ENCODE assay signal across 10 mouse cellular contexts in the genomic region with DNA sequence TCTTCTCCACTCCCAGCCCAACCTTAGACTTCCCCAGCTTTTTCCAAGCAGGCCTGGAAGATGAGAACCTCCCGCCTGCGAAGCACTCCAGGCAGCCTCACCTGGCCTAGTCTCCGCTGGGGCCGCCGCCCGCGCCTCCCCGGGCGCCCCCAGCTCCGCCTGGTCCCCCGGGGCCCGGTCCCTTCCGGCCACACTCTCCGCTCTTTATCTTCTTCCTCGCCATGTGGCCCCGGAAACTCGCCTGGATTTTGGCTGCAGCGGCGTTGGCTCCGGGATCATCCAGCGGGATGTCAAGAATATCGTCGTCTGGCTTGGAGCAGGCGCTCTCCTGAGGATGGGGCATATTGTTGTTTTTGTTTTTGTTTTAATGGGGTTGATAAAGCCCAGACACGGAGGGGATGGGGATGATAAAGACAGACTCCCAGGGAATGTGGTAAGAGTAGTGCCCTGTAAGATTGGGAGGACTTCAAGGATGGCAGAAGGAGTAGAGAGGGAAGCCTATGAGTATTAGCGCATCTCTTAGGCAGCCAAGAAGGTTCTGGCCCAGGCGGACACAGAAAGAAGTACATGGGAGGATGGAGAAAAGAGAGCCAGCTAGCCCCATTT. TPM values are rescaled to one million over a fixed set of nuclear protein-coding genes. Genes with fewer than 3 reads are reported as not detected.
DNase-seq lines count a peak whose midpoint lies in the region; ATAC-seq and TF ChIP-seq lines count a peak whose summit lies in the region.
"Had no signal": no experiment of that assay in that cellular context is flagged by ENCODE, and none has a peak within 500 bp of the region (broad histone marks: within the 10 kb centered on the region; RNA-seq: fewer than 3 reads in every experiment).

No protein-coding gene starts in this region.

- no peak overlapping the region for H3K27ac ChIP-seq in kidney, embryonic 15.5 days
- H3K27ac ChIP-seq in kidney, embryonic 16.5 days (ENCODE audit: low read length): no peak overlapping the region
- peak overlapping the region; percentile 9; the same call in 1 of the 2 replicates for H3K27ac ChIP-seq in ES-Bruce4 (ENCODE audit: insufficient read depth, low read length)
- H3K27ac ChIP-seq in cortical plate, adult 2 months (ENCODE audit: insufficient read depth, low read length): 0 out of 2 replicates have a peak overlapping the region, but pooled peaks have one; percentile 21
- H3K27ac ChIP-seq in hindbrain, embryonic 15.5 days (replicated peaks): no peak overlapping the region
- H3K27ac ChIP-seq in cerebellum, adult 2 months (ENCODE audit: insufficient read depth, low read length): no peak overlapping the region
- H3K27ac ChIP-seq: liver, embryonic 13.5 days had no signal

- ATAC-seq in kidney, embryonic 15.5 days (replicated peaks; ENCODE audit: low FRiP score): no peak
- no peak for ATAC-seq in kidney, embryonic 16.5 days (ENCODE audit: low FRiP score, low TSS enrichment)
- ATAC-seq in hindbrain, embryonic 15.5 days (ENCODE audit: low FRiP score, low read depth): no peak

- no peak for TF ChIP-seq EP300 in ES-Bruce4 (IDR thresholded peaks at IDR 0.05; ENCODE audit: insufficient read depth, low read depth, low read length)

- no peak overlapping the region for H3K4me3 ChIP-seq in kidney, embryonic 15.5 days (replicated peaks)
- no peak overlapping the region for H3K4me3 ChIP-seq in kidney, embryonic 16.5 days (ENCODE audit: low read length)
- H3K4me3 ChIP-seq in ES-Bruce4 (ENCODE audit: low read depth, low read length): peak overlapping the region; percentile 52
- H3K4me3 ChIP-seq in cortical plate, adult 2 months (ENCODE audit: insufficient read depth, low read length): no peak overlapping the region; the same call in none of the 2 replicates
- no peak overlapping the region for H3K4me3 ChIP-seq in hindbrain, embryonic 15.5 days
- H3K4me3 ChIP-seq in cerebellum, adult 2 months (replicated peaks; ENCODE audit: insufficient read depth, low read depth, low read length): no peak overlapping the region

- no peaks in the 10 kb centered on the region for H3K36me3 ChIP-seq in kidney, embryonic 15.5 days
- no peaks in the 10 kb centered on the region for H3K36me3 ChIP-seq in kidney, embryonic 16.5 days (ENCODE audit: insufficient read depth, low read length)
- H3K36me3 ChIP-seq in ES-Bruce4 (ENCODE audit: control insufficient read depth, insufficient read depth, low read length, poor library complexity, severe bottlenecking): no peaks in the 10 kb centered on the region
- H3K36me3 ChIP-seq in hindbrain, embryonic 15.5 days: no peaks in the 10 kb centered on the region
- H3K36me3 ChIP-seq: liver, embryonic 13.5 days had no signal

- H3K4me2 ChIP-seq in kidney, embryonic 15.5 days: 0 out of 2 replicates have a peak overlapping the region, but pooled peaks have one; percentile 75
- H3K4me2 ChIP-seq in kidney, embryonic 16.5 days (replicated peaks; ENCODE audit: low read depth, low read length): no peak overlapping the region; the same call in 1 of the 2 replicates
- peak overlapping the region; percentile 15; the same call in 1 of the 2 replicates for H3K4me2 ChIP-seq in hindbrain, embryonic 15.5 days

- H3K9ac ChIP-seq in kidney, embryonic 15.5 days: no peak overlapping the region
- no peak overlapping the region for H3K9ac ChIP-seq in kidney, embryonic 16.5 days (replicated peaks; ENCODE audit: low read length)
- peak overlapping the region; percentile 10 for H3K9ac ChIP-seq in ES-Bruce4 (ENCODE audit: low read depth, poor library complexity, severe bottlenecking)
- no peak overlapping the region for H3K9ac ChIP-seq in hindbrain, embryonic 15.5 days
- H3K9ac ChIP-seq: liver, embryonic 13.5 days had no signal

- WGBS in kidney, embryonic 15.5 days: 17% methylated on average over 27 of the region's 27 CpGs
- 16% methylated on average over 27 of the region's 27 CpGs for WGBS in kidney, embryonic 16.5 days
- 9% methylated on average over 27 of the region's 27 CpGs for WGBS in hindbrain, embryonic 15.5 days
- 30% methylated on average over 27 of the region's 27 CpGs for WGBS in cerebellum, adult 2 months

- no peaks in the 10 kb centered on the region for H3K9me3 ChIP-seq in kidney, embryonic 15.5 days (replicated peaks)
- no peaks in the 10 kb centered on the region for H3K9me3 ChIP-seq in kidney, embryonic 16.5 days (ENCODE audit: low read length)
- no peaks in the 10 kb centered on the region for H3K9me3 ChIP-seq in ES-Bruce4 (replicated peaks; ENCODE audit: control insufficient read depth, insufficient read depth, low read length, poor library complexity, severe bottlenecking)
- no peaks in the 10 kb centered on the region for H3K9me3 ChIP-seq in hindbrain, embryonic 15.5 days
- H3K9me3 ChIP-seq: liver, embryonic 13.5 days had no signal

- peaks cover 73% of the 10 kb centered on the region for H3K27me3 ChIP-seq in kidney, embryonic 15.5 days
- H3K27me3 ChIP-seq in kidney, embryonic 16.5 days (ENCODE audit: insufficient read depth, low read length): peaks cover 49% of the 10 kb centered on the region
- H3K27me3 ChIP-seq in ES-Bruce4 (ENCODE audit: control insufficient read depth, insufficient read depth, low read length, poor library complexity, severe bottlenecking): no peaks in the 10 kb centered on the region
- peaks cover 71% of the 10 kb centered on the region for H3K27me3 ChIP-seq in hindbrain, embryonic 15.5 days
- H3K27me3 ChIP-seq in cerebellum, adult 2 months (ENCODE audit: control insufficient read depth, insufficient read depth, low read length): no peaks in the 10 kb centered on the region

- H3K4me1 ChIP-seq in kidney, embryonic 15.5 days: peaks cover 23% of the 10 kb centered on the region
- peaks cover 12% of the 10 kb centered on the region; the same call in 1 of the 2 replicates for H3K4me1 ChIP-seq in kidney, embryonic 16.5 days (ENCODE audit: insufficient read depth, low read length)
- peaks cover 8% of the 10 kb centered on the region for H3K4me1 ChIP-seq in ES-Bruce4 (ENCODE audit: control insufficient read depth, insufficient read depth, low read length)
- H3K4me1 ChIP-seq in cortical plate, adult 2 months (ENCODE audit: control insufficient read depth, insufficient read depth, low read length): peaks cover 4% of the 10 kb centered on the region
- peaks cover 21% of the 10 kb centered on the region for H3K4me1 ChIP-seq in hindbrain, embryonic 15.5 days (replicated peaks)
- no peaks in the 10 kb centered on the region for H3K4me1 ChIP-seq in cerebellum, adult 2 months (ENCODE audit: control insufficient read depth, insufficient read depth, low read length)

- no peak for DNase-seq in kidney, adult 8-10 months
- no peak for DNase-seq in kidney, adult 18-20 months
- no peak for DNase-seq in cerebellum, adult 2 months
- DNase-seq: cerebellum, adult 11-12 months; liver, embryonic 13.5 days had no signal

- TF ChIP-seq POLR2A in ES-Bruce4 (IDR thresholded peaks at IDR 0.05; ENCODE audit: insufficient read depth, low read length): no peak
- no peak for TF ChIP-seq POLR2A in cortical plate, adult 2 months (IDR thresholded peaks at IDR 0.05; ENCODE audit: extremely low read depth, insufficient read depth, low read length)
- TF ChIP-seq POLR2A in cerebellum, adult 2 months (IDR thresholded peaks at IDR 0.05; ENCODE audit: borderline replicate concordance, insufficient read depth, low read length): no peak

- no peak for TF ChIP-seq CTCF in ES-Bruce4 (IDR thresholded peaks at IDR 0.05; ENCODE audit: low read depth, low read length)
- no peak for TF ChIP-seq CTCF in cortical plate, adult 2 months (IDR thresholded peaks at IDR 0.05; ENCODE audit: extremely low read depth, insufficient read depth, low read length)
- no peak for TF ChIP-seq CTCF in cerebellum, adult 2 months (IDR thresholded peaks at IDR 0.05; ENCODE audit: borderline replicate concordance, insufficient read depth, low read depth, low read length)

RNA-seq across cellular contexts. Expression of a gene that starts 6.8 kb away (rescaled TPM):
- polyA plus RNA-seq in kidney, embryonic 15.5 days (2015; fragmentation: Nextera tagmentation; extraction: Ambion mirVana): 3.4 and 4.2 TPM in 2 replicates
- 2.1 and 2.6 TPM in 2 replicates for polyA plus RNA-seq in kidney, embryonic 16.5 days (2015; fragmentation: Nextera tagmentation; extraction: Ambion mirVana)
- polyA plus RNA-seq in ES-Bruce4 (2011; ENCODE audit: insufficient read depth, insufficient read length, low read depth, missing spikeins): 1.2 and 3.3 TPM in 2 replicates
- 2,488 and 2,563 TPM in 2 replicates for polyA plus RNA-seq in cortical plate, adult 2 months (2012; rRNA removed)
- 4.1 and 5.0 TPM in 2 replicates for polyA plus RNA-seq in hindbrain, embryonic 15.5 days (2015; fragmentation: Nextera tagmentation; extraction: Ambion mirVana)
- 46.6 and 66.0 TPM in 2 replicates for polyA plus RNA-seq in cerebellum, adult 2 months (2012; rRNA removed)

RNA-seq across cellular contexts. Expression of a gene that starts 6.9 kb away (rescaled TPM):
- polyA plus RNA-seq in kidney, embryonic 15.5 days (2015; fragmentation: Nextera tagmentation; extraction: Ambion mirVana): 0.91 and 1.4 TPM in 2 replicates
- 2.4 and 2.8 TPM in 2 replicates for polyA plus RNA-seq in kidney, embryonic 16.5 days (2015; fragmentation: Nextera tagmentation; extraction: Ambion mirVana)
- 0.91 TPM in 1 of 2 replicates, not detected in the other for polyA plus RNA-seq in ES-Bruce4 (2011; ENCODE audit: insufficient read depth, insufficient read length, low read depth, missing spikeins)
- 6.6 and 7.6 TPM in 2 replicates for polyA plus RNA-seq in cortical plate, adult 2 months (2012; rRNA removed)
- polyA plus RNA-seq in hindbrain, embryonic 15.5 days (2015; fragmentation: Nextera tagmentation; extraction: Ambion mirVana): 0.89 and 1.4 TPM in 2 replicates
- polyA plus RNA-seq in cerebellum, adult 2 months (2012; rRNA removed): 3.4 and 4.8 TPM in 2 replicates

RNA-seq across cellular contexts. Expression of a gene that starts 9.5 kb away (rescaled TPM):
- polyA plus RNA-seq in kidney, embryonic 15.5 days (2015; fragmentation: Nextera tagmentation; extraction: Ambion mirVana): 9.5 and 9.6 TPM in 2 replicates
- polyA plus RNA-seq in kidney, embryonic 16.5 days (2015; fragmentation: Nextera tagmentation; extraction: Ambion mirVana): 13.2 and 13.6 TPM in 2 replicates
- polyA plus RNA-seq in ES-Bruce4 (2011; ENCODE audit: insufficient read depth, insufficient read length, low read depth, missing spikeins): 9.4 and 10.0 TPM in 2 replicates
- 22.2 and 24.2 TPM in 2 replicates for polyA plus RNA-seq in cortical plate, adult 2 months (2012; rRNA removed)
- 11.6 and 13.3 TPM in 2 replicates for polyA plus RNA-seq in hindbrain, embryonic 15.5 days (2015; fragmentation: Nextera tagmentation; extraction: Ambion mirVana)
- 15.8 and 15.9 TPM in 2 replicates for polyA plus RNA-seq in cerebellum, adult 2 months (2012; rRNA removed)

RNA-seq across cellular contexts. Expression of a gene that starts 18.1 kb away (rescaled TPM):
- 72.7 and 76.5 TPM in 2 replicates for polyA plus RNA-seq in kidney, embryonic 15.5 days (2015; fragmentation: Nextera tagmentation; extraction: Ambion mirVana)
- 87.0 and 96.5 TPM in 2 replicates for polyA plus RNA-seq in kidney, embryonic 16.5 days (2015; fragmentation: Nextera tagmentation; extraction: Ambion mirVana)
- polyA plus RNA-seq in ES-Bruce4 (2011; ENCODE audit: insufficient read depth, insufficient read length, low read depth, missing spikeins): 1.7 and 3.1 TPM in 2 replicates
- polyA plus RNA-seq in cortical plate, adult 2 months (2012; rRNA removed): 35.1 and 36.6 TPM in 2 replicates
- 45.4 and 45.5 TPM in 2 replicates for polyA plus RNA-seq in hindbrain, embryonic 15.5 days (2015; fragmentation: Nextera tagmentation; extraction: Ambion mirVana)
- 28.2 and 28.8 TPM in 2 replicates for polyA plus RNA-seq in cerebellum, adult 2 months (2012; rRNA removed)

RNA-seq across cellular contexts. Expression of a gene that starts 56.8 kb away (rescaled TPM):
- 22.1 and 23.9 TPM in 2 replicates for polyA plus RNA-seq in kidney, embryonic 15.5 days (2015; fragmentation: Nextera tagmentation; extraction: Ambion mirVana)
- 18.1 and 20.0 TPM in 2 replicates for polyA plus RNA-seq in kidney, embryonic 16.5 days (2015; fragmentation: Nextera tagmentation; extraction: Ambion mirVana)
- polyA plus RNA-seq in ES-Bruce4 (2011; ENCODE audit: insufficient read depth, insufficient read length, low read depth, missing spikeins): 85.4 and 85.6 TPM in 2 replicates
- 35.4 and 36.7 TPM in 2 replicates for polyA plus RNA-seq in cortical plate, adult 2 months (2012; rRNA removed)
- 27.9 and 29.7 TPM in 2 replicates for polyA plus RNA-seq in hindbrain, embryonic 15.5 days (2015; fragmentation: Nextera tagmentation; extraction: Ambion mirVana)
- polyA plus RNA-seq in cerebellum, adult 2 months (2012; rRNA removed): 40.6 and 40.7 TPM in 2 replicates

Comparison
In these comparisons a context has a peak if more than half of its experiments do, and no peak if none do; other contexts are left out.
1. H3K27ac ChIP-seq: peak in ES-Bruce4 (single experiment) and cortical plate, adult 2 months (single experiment); none in kidney, embryonic 15.5 days (single experiment), kidney, embryonic 16.5 days (single experiment), hindbrain, embryonic 15.5 days (single experiment) and cerebellum, adult 2 months (single experiment).
2. RNA of a gene that starts 6.8 kb away (polyA plus RNA-seq): 2,488 to 2,563 TPM in cortical plate, adult 2 months; 46.6 to 66.0 TPM in cerebellum, adult 2 months, 4.1 to 5.0 TPM in hindbrain, embryonic 15.5 days, 3.4 to 4.2 TPM in kidney, embryonic 15.5 days, 2.1 to 2.6 TPM in kidney, embryonic 16.5 days and 1.2 to 3.3 TPM in ES-Bruce4; every median in the first group is over 10 times any median in the second.